Mouse (Mus musculus) A20 (cell line): ENCODE results near the gene Uhrf2.
"Not testable (repeated sequence)": the region's sequence is repeated elsewhere in the genome, so short reads cannot be mapped to it uniquely, and the experiment has no call there.

ENCODE experiments used
- DNase-seq: peaks from one replicate; pipeline ENCODE4 v3.0.0-alpha.2; 2011; ENCODE audit warnings: low read depth, low spot score

Gene Uhrf2

GRCm38 (mm10) chr19:30029894-30030635, at the start of gene Uhrf2:
Uhrf2 (plus strand) TSS chr19:30030513.
- peak; percentile 96 for DNase-seq

GRCm38 (mm10) chr19:29984208-29985005, 45.9 kb upstream of the Uhrf2 start:
- no peak for DNase-seq

GRCm38 (mm10) chr19:29986464-29987091, 43.7 kb upstream of the Uhrf2 start:
- no peak for DNase-seq

- DNase-seq: no peak
These were observed 29.6 kb upstream of the Uhrf2 start for GRCm38 (mm10) chr19:30000406-30001365.

- DNase-seq: no peak
These were observed 28.8 kb upstream of the Uhrf2 start for GRCm38 (mm10) chr19:30001550-30001949.

- no peak for DNase-seq
These were observed 26.7 kb upstream of the Uhrf2 start, which contains the start of gene Trpd52l3 for GRCm38 (mm10) chr19:30003621-30004020. Trpd52l3 (plus strand) TSS chr19:30003790.

GRCm38 (mm10) chr19:30006371-30006770, 23.9 kb upstream of the Uhrf2 start:
- DNase-seq: no peak

GRCm38 (mm10) chr19:30010520-30011296, 19.6 kb upstream of the Uhrf2 start:
- no peak for DNase-seq

GRCm38 (mm10) chr19:30014331-30014730, 16.0 kb upstream of the Uhrf2 start:
- no peak for DNase-seq

- DNase-seq: no peak
These were observed 14.2 kb upstream of the Uhrf2 start for GRCm38 (mm10) chr19:30016156-30016555.

- DNase-seq: not testable (repeated sequence)
These were observed 6.9 kb upstream of the Uhrf2 start for GRCm38 (mm10) chr19:30023419-30023818.

GRCm38 (mm10) chr19:30029002-30029710, 1.2 kb upstream of the Uhrf2 start:
- DNase-seq: peak; percentile 30

- no peak for DNase-seq
These were observed 539 bp downstream of the Uhrf2 start for GRCm38 (mm10) chr19:30030636-30031467.

GRCm38 (mm10) chr19:30031468-30031931, 1.2 kb downstream of the Uhrf2 start:
- peak; percentile 61 for DNase-seq

GRCm38 (mm10) chr19:30032206-30032605, 1.9 kb downstream of the Uhrf2 start:
- DNase-seq: peak; percentile 38

- DNase-seq: no peak
These were observed 5.0 kb downstream of the Uhrf2 start for GRCm38 (mm10) chr19:30035361-30035760.

GRCm38 (mm10) chr19:30043691-30044090, 13.4 kb downstream of the Uhrf2 start:
- DNase-seq: peak; percentile 74

- peak; percentile 24 for DNase-seq
These were observed 14.3 kb downstream of the Uhrf2 start for GRCm38 (mm10) chr19:30044630-30045029.

- DNase-seq: peak; percentile 50
These were observed 15.5 kb downstream of the Uhrf2 start for GRCm38 (mm10) chr19:30045857-30046256.
